Mouse (Mus musculus) embryonic facial prominence, embryonic 15.5 days (tissue): Measurements from ENCODE around the gene Ism1. TPM values are rescaled to one million over a fixed set of nuclear protein-coding genes. Genes with fewer than 3 reads are reported as not detected.

ENCODE experiments used
- polyA plus RNA-seq: library from polyadenylated mRNA; unstranded; fragments of >200 nt; fragmentation: Nextera tagmentation; extraction: Ambion mirVana; gene quantifications from 2 replicates; pipeline ENCODE4 v1.2.1, GENCODE M21; 2015

Ism1 gene
- polyA plus RNA-seq, 1 experiment from 2014 or later: 4.2 TPM

Other genes starting within 250 kb of the Ism1 start
- 12.3 and 16.7 TPM in 2 replicates for gene Sptlc3, start 184.3 kb upstream of the Ism1 start, polyA plus RNA-seq